Mouse (Mus musculus) thymus, adult 2 months (tissue): ENCODE data around the gene Lrrtm4.

Experiments
- CTCF ChIP-seq: fragments of 200-500 bp; IDR thresholded peaks from 2 replicates; pipeline ENCODE4 v1.5.1; 2012; ENCODE audit warnings: mild to moderate bottlenecking, control low read depth, low read length, moderate library complexity, borderline replicate concordance; ENCODE audit not compliant: control insufficient read depth, poor library complexity, insufficient read depth; ENCODE audit errors: extremely low read depth
- POLR2A ChIP-seq: fragments of 200-500 bp; IDR thresholded peaks from 2 replicates; pipeline ENCODE4 v1.6.1; 2012; ENCODE audit warnings: mild to moderate bottlenecking, low read length, control low read depth, moderate library complexity; ENCODE audit not compliant: control insufficient read depth, poor library complexity, insufficient read depth; ENCODE audit errors: extremely low read depth

DNA sequence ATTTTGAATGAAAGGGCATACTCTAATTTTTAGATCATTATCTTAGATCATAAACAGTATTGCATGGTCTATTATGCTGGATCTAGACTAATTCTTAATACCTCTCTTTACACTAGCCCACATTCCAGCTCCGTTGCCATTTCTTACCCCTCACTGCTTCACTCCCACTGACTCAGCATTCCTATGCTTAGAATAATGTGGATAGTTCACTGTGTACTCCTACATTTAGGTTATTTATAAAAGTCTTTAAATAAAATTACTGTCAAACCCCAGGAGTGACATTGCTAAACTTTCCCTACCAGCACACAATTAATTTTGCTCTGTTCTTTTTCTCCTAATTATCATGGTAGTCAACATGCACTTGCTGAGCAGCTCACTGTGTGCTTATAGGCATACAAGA, 107.7 kb downstream of the Lrrtm4 start:
- no peak for TF ChIP-seq CTCF
- TF ChIP-seq POLR2A = no peak
